Mouse (Mus musculus) CH12.LX (cell line): ENCODE measurements around the gene Spast. TPM values are rescaled to one million over a fixed set of nuclear protein-coding genes. Genes with fewer than 3 reads are reported as not detected.

Source experiments
- DNase-seq: peaks from one replicate; pipeline ENCODE4 v3.0.0-alpha.2; 2013; ENCODE audit errors: extremely low read depth
- H3K27ac ChIP-seq: 2 replicates; pipeline ENCODE4 v1.5.1; 2012; ENCODE audit warnings: low read depth, mild to moderate bottlenecking, control low read depth, moderate library complexity; ENCODE audit not compliant: insufficient read depth
- H3K27me3 ChIP-seq: replicated peaks from 2 replicates; pipeline ENCODE3; 2012; ENCODE audit warnings: inconsistent platforms
- H3K36me3 ChIP-seq, 2 experiments: replicated peaks in 1 of 2; 2 replicates each; pipeline versions ENCODE3 to v1.6.1; 2012; ENCODE audit warnings: inconsistent platforms in 1 of 2, low read length in 1 of 2, mild to moderate bottlenecking in 1 of 2, mixed read lengths in 1 of 2, moderate library complexity in 1 of 2; ENCODE audit not compliant: control insufficient read depth in 1 of 2, insufficient read depth in 1 of 2
- H3K4me1 ChIP-seq, 2 experiments: 2 replicates each; pipeline ENCODE4 v1.6.1; 2012; ENCODE audit warnings: inconsistent platforms in 1 of 2, moderate library complexity in 1 of 2; ENCODE audit not compliant: insufficient read depth in 2 of 2, control insufficient read depth in 1 of 2
- H3K4me2 ChIP-seq: 2 replicates; pipeline ENCODE4 v1.6.1; 2012; ENCODE audit warnings: low read depth, mild to moderate bottlenecking, control low read depth; ENCODE audit not compliant: poor library complexity, insufficient read depth, severe bottlenecking
- H3K4me3 ChIP-seq, 3 experiments: fragments of 150-350 bp in 1 of 3; sonication (generic) in 1 of 3; replicated peaks in 1 of 3; 2 replicates each; pipeline versions ENCODE3 to v1.5.1; 2011 to 2012; ENCODE audit warnings: low read depth in 2 of 3, low read length in 2 of 3, mild to moderate bottlenecking in 2 of 3, moderate library complexity in 2 of 3, control low read depth in 1 of 3, improper control_type of control experiment in 1 of 3, inconsistent platforms in 1 of 3, mixed read lengths in 1 of 3; ENCODE audit not compliant: poor library complexity in 1 of 3
- H3K79me2 ChIP-seq: replicated peaks from 2 replicates; pipeline ENCODE4 v1.6.1; 2012; ENCODE audit warnings: mild to moderate bottlenecking, moderate library complexity; ENCODE audit not compliant: control insufficient read depth, poor library complexity, insufficient read depth, severe bottlenecking; ENCODE audit errors: extremely low read depth
- H3K9ac ChIP-seq: 2 replicates; pipeline ENCODE4 v1.6.1; 2012; ENCODE audit warnings: low read depth, mild to moderate bottlenecking, control low read depth, moderate library complexity; ENCODE audit not compliant: insufficient read depth
- H3K9me3 ChIP-seq: replicated peaks from 2 replicates; pipeline ENCODE3; 2012; ENCODE audit warnings: low read length, inconsistent platforms, mixed read lengths
- BHLHE40 ChIP-seq: IDR thresholded peaks from 2 replicates; pipeline ENCODE4 v1.6.1; 2011; ENCODE audit warnings: mild to moderate bottlenecking, low read depth, low read length, improper control_type of control experiment
- CHD1 ChIP-seq: IDR thresholded peaks from 2 replicates; pipeline ENCODE4 v1.6.1; 2012; ENCODE audit warnings: low read depth, low read length, improper control_type of control experiment, inconsistent platforms
- CTCF ChIP-seq, 2 experiments: IDR thresholded peaks in 1 of 2; conservative IDR thresholded peaks in 1 of 2; 2 replicates each; pipeline ENCODE4 v1.5.1; 2011 to 2012; ENCODE audit warnings: low read depth in 2 of 2, low read length in 2 of 2, improper control_type of control experiment in 1 of 2, inconsistent platforms in 1 of 2, mild to moderate bottlenecking in 1 of 2, moderate library complexity in 1 of 2
- ELF1 ChIP-seq: IDR thresholded peaks from 2 replicates; pipeline ENCODE4 v1.6.1; 2014; ENCODE audit warnings: low read depth, mild to moderate bottlenecking, inconsistent platforms, low read length, improper control_type of control experiment
- HCFC1 ChIP-seq: IDR thresholded peaks from 2 replicates; pipeline ENCODE4 v1.6.1; 2012; ENCODE audit warnings: low read depth, mild to moderate bottlenecking, inconsistent platforms, low read length, improper control_type of control experiment
- IRF4 ChIP-seq: IDR thresholded peaks from 2 replicates; pipeline ENCODE4 v1.6.1; 2014; ENCODE audit warnings: low read depth, mild to moderate bottlenecking, inconsistent platforms, low read length, improper control_type of control experiment
- JUN ChIP-seq: IDR thresholded peaks from 2 replicates; pipeline ENCODE4 v1.6.1; 2011; ENCODE audit warnings: low read depth, mild to moderate bottlenecking, low read length, improper control_type of control experiment, moderate library complexity; ENCODE audit not compliant: insufficient read depth
- KAT2A ChIP-seq: IDR thresholded peaks from 2 replicates; pipeline ENCODE4 v1.6.1; 2012; ENCODE audit warnings: low read length, improper control_type of control experiment, inconsistent platforms; ENCODE audit not compliant: insufficient replicate concordance
- MAFK ChIP-seq: IDR thresholded peaks from 2 replicates; pipeline ENCODE4 v1.6.1; 2011; ENCODE audit warnings: low read length, improper control_type of control experiment; ENCODE audit not compliant: insufficient replicate concordance
- MAZ ChIP-seq: IDR thresholded peaks from 2 replicates; pipeline ENCODE4 v1.6.1; 2012; ENCODE audit warnings: low read depth, mild to moderate bottlenecking, inconsistent platforms, low read length, improper control_type of control experiment, moderate library complexity
- MXI1 ChIP-seq: IDR thresholded peaks from 2 replicates; pipeline ENCODE4 v1.6.1; 2011; ENCODE audit warnings: mild to moderate bottlenecking, low read depth, low read length, improper control_type of control experiment
- MYC ChIP-seq: IDR thresholded peaks from 2 replicates; pipeline ENCODE4 v1.6.1; 2011; ENCODE audit warnings: low read depth, mild to moderate bottlenecking, improper control_type of control experiment, low read length
- NELFE ChIP-seq: IDR thresholded peaks from 2 replicates; pipeline ENCODE4 v1.6.1; 2011; ENCODE audit warnings: low read depth, low read length, improper control_type of control experiment
- NRF1 ChIP-seq: IDR thresholded peaks from 2 replicates; pipeline ENCODE4 v1.6.1; 2014; ENCODE audit warnings: low read depth, mild to moderate bottlenecking, inconsistent platforms, low read length, improper control_type of control experiment, moderate library complexity
- POLR2A ChIP-seq: IDR thresholded peaks from 2 replicates; pipeline ENCODE4 v1.6.1; 2011; ENCODE audit warnings: low read depth, mild to moderate bottlenecking, improper control_type of control experiment, low read length
- RCOR1 ChIP-seq: conservative IDR thresholded peaks from 2 replicates; pipeline ENCODE4 v1.6.1; 2012; ENCODE audit warnings: low read depth, mild to moderate bottlenecking, inconsistent platforms, low read length, improper control_type of control experiment
- SIN3A ChIP-seq: IDR thresholded peaks from 2 replicates; pipeline ENCODE4 v1.6.1; 2012; ENCODE audit warnings: low read length, improper control_type of control experiment, inconsistent platforms
- TCF12 ChIP-seq: IDR thresholded peaks from 2 replicates; pipeline ENCODE4 v1.6.1; 2014; ENCODE audit warnings: low read depth, mild to moderate bottlenecking, inconsistent platforms, low read length, improper control_type of control experiment
- UBTF ChIP-seq: IDR thresholded peaks from 2 replicates; pipeline ENCODE4 v1.6.1; 2012; ENCODE audit warnings: low read depth, mild to moderate bottlenecking, inconsistent platforms, low read length, improper control_type of control experiment, moderate library complexity
- ZKSCAN1 ChIP-seq: IDR thresholded peaks from 2 replicates; pipeline ENCODE4 v1.6.1; 2012; ENCODE audit warnings: low read depth, inconsistent platforms, low read length, improper control_type of control experiment, borderline replicate concordance
- ZMIZ1 ChIP-seq: IDR thresholded peaks from 2 replicates; pipeline ENCODE4 v1.6.1; 2012; ENCODE audit warnings: low read depth, mild to moderate bottlenecking, inconsistent platforms, low read length, improper control_type of control experiment
- ZNF384 ChIP-seq: IDR thresholded peaks from 2 replicates; pipeline ENCODE4 v1.6.1; 2012; ENCODE audit warnings: low read depth, low read length, improper control_type of control experiment, inconsistent platforms
- dilution Hi-C: fragments of 300-500 bp; cut with MboI; formaldehyde crosslinking; loops from 2 replicates; pipeline ENCODE4 v1.14.3; 2020; ENCODE audit warnings: low sequenced_read_pairs; ENCODE audit not compliant: extremely low pct_unique_long_range_greater_than_20kb, extremely low pct_ligation_motif_present
- in situ Hi-C: fragments of 300-500 bp; cut with MboI; formaldehyde crosslinking; loops from 3 replicates; pipeline ENCODE4 v1.14.3; 2019; ENCODE audit warnings: low sequenced_read_pairs, low pct_ligation_motif_present, low pct_unique_long_range_greater_than_20kb, mixed read lengths
- polyA plus RNA-seq: library from polyadenylated mRNA; unstranded; fragments of >175 nt; gene quantifications from 2 replicates; pipeline ENCODE4 v1.2.1, GENCODE M21; 2012; ENCODE audit warnings: low read depth; ENCODE audit not compliant: insufficient read length
- total RNA-seq, 2 experiments: library from RNA; depleted of rRNA; stranded (reverse); fragments of 300-350 nt in 1 of 2; fragments of >200 nt in 1 of 2; gene quantifications; 2 replicates each; pipeline ENCODE4 v1.2.3; 2012 to 2014

The Spast gene
- total RNA-seq (2012; rRNA removed) (15.0 and 17.3 TPM in 2 replicates), total RNA-seq (2014; rRNA removed) (26.8 and 30.8 TPM in 2 replicates), polyA plus RNA-seq (19.5 and 21.7 TPM in 2 replicates)

DNA sequence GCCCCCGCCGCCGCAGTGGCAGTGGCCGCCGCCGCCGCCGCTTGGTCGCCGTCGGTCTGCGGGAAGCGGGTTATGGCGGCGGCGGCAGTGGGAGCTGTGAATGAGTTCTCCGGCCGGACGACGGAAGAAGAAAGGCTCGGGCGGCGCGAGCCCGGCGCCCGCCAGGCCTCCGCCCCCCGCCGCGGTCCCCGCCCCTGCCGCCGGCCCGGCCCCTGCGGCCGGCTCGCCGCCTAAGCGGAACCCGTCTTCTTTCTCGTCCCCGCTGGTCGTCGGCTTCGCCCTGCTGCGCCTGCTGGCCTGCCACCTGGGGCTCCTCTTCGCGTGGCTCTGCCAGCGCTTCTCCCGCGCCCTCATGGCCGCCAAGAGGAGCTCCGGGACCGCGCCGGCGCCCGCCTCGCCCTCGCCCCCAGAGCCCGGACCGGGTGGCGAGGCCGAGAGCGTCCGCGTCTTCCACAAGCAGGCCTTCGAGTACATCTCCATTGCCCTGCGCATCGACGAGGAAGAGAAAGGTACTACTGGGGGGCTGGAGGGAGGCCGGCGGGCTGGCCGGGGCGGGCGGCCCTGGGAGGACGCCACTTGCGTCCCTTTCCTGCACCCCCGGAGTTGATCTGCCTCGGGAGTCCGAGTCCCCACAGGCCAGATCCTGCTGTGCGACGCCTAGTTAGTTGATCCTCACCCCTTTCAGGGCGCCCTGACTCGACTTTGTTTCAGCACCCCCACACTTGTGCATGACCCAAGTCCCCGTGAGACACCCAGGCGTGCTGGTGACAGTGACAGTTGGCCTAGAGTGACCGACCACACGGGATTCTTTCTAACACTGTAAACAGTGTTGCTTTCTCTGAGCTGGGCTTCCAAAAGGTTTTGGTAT lies at the start of gene Spast:
Gene Spast (plus strand): TSS at position 51 of the 868 bp plus-strand sequence.
- peaks cover 0 to 7% of the 10 kb centered on the region in 2 experiments for H3K36me3 ChIP-seq
- H3K27ac ChIP-seq: peak within 1 kb of the TSS; percentile 71
- H3K4me3 ChIP-seq: peak within 1 kb of the TSS; percentile 85 to 94 (median 90)
- peak; percentile 52 for DNase-seq
- peak within 1 kb of the TSS; percentile 93 for H3K9ac ChIP-seq
- H3K9me3 ChIP-seq: no peaks in the 10 kb centered on the region
- dilution Hi-C loops: no loop called here
- peaks cover 5 to 38% of the 10 kb centered on the region in 2 experiments; a peak in 3 of 4 replicates for H3K4me1 ChIP-seq
- peak within 1 kb of the TSS; percentile 92 for H3K4me2 ChIP-seq
- in situ Hi-C loops: no loop called here
- H3K27me3 ChIP-seq: no peaks in the 10 kb centered on the region
- TF ChIP-seq KAT2A (no peak), HCFC1 (no peak), JUN (no peak), RCOR1 (no peak), POLR2A (peak; percentile 37; the same call in 1 of the 2 replicates), BHLHE40 (0 out of 2 replicates have a peak, but pooled peaks have one; percentile 24), IRF4 (0 out of 2 replicates have a peak, but pooled peaks have one; percentile 10), ZKSCAN1 (no peak), MYC (no peak), SIN3A (peak; percentile 56; the same call in 1 of the 2 replicates), ZNF384 (no peak), NELFE (peak; percentile 28; the same call in 1 of the 2 replicates), TCF12 (peak; percentile 18; the same call in 1 of the 2 replicates), UBTF (peak; percentile 74; the same call in 1 of the 2 replicates), MAFK (no peak), MAZ (no peak), ELF1 (no peak), CHD1 (no peak), ZMIZ1 (peak; percentile 22; the same call in 1 of the 2 replicates), MXI1 (peak; percentile 71), CTCF (conservative IDR thresholded peaks at IDR 0.05 in 1 of 2, IDR thresholded peaks at IDR 0.05 in 1 of 2; ENCODE audit: low read depth in 2 of 2, low read length in 2 of 2) (no peak), NRF1 (no peak)
- H3K79me2 ChIP-seq: peaks cover 15% of the 10 kb centered on the region
